Mouse (Mus musculus): ENCODE measurements around the gene Olfr491.

Gene Olfr491

DNA sequence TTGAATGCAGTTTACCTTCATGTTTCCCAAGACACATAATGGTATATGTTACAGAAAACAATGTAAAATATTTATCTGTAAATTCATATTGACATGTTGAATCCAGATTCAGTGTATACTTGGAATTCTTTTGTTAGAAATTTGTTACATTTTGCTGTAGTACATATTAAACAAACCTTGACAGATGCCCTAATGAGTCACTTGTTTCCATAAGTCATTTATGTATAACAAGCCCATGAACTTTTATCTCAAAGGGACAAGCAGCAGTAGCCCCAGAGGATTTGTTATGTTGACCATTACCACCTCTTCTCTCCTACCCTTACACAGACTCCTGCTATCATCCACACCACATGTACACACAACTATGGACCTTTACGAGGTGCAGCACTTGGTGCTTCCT is at the start of gene Olfr491:
Olfr491 (plus strand) TSS at position 301 of the 400 bp plus-strand sequence.
- no peak for DNase-seq

DNA sequence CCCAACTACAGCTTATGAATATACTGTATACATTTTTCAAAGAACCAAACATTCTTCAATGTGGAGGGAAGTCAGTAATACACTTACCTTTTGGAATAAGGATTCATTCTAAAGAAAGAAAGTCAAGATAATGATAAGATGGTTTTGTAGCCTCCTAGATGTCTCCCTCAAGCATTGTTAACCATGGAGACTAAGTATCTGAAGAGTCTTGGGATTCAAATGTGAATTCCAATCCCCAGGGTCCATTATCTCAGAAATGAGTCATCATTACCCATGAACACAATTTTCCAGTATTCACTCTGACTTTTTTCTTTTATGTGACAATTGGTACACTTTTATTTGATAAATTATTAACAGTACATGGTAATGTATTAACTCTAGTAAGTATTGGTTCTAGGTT is 24.4 kb upstream of the Olfr491 start, which contains the start of gene Olfr490:
Olfr490 (minus strand) TSS at position 101 of the 400 bp plus-strand sequence.
- DNase-seq: no peak

DNA sequence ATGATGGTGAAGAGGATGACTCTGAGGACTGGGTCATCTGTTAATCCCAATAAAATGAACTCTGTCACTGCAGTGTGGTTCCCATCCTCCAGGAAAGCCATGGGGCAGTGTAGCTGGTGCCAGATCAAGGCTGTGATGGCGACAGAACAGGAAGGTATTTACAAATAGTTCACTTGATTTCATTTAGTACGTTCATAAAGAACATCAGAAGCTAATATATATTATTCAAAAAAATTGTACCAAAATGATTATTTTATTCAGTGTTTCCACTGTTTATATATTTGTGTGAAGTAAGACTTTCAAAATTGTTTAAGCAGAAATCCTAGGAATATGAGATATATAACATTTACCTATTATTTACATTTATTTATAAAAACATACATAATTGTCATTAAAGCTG is 10.3 kb downstream of the Olfr491 start, which contains the start of gene Olfr492:
Olfr492 (minus strand) TSS at position 101 of the 400 bp plus-strand sequence.
- DNase-seq: no peak

DNA sequence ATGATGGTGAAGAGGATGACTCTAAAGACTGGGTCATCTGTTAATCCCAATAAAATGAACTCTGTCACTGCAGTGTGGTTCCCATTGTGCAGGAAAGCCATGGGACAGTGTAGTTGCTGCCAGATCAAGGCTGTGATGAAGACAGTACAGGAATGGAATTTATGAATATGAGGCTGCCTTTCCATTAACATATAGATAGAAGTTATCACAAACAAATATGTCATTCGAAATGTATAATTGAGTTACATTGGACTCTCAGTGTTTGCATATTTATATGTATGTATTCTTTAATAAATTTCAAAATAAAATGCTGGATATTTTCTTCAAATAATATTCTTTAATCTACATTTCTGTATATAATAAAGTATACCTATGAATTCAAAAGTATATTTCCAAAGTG is 33.6 kb downstream of the Olfr491 start, which contains the start of gene Olfr493:
Olfr493 (minus strand) TSS at position 101 of the 400 bp plus-strand sequence.
- no peak for DNase-seq

DNA sequence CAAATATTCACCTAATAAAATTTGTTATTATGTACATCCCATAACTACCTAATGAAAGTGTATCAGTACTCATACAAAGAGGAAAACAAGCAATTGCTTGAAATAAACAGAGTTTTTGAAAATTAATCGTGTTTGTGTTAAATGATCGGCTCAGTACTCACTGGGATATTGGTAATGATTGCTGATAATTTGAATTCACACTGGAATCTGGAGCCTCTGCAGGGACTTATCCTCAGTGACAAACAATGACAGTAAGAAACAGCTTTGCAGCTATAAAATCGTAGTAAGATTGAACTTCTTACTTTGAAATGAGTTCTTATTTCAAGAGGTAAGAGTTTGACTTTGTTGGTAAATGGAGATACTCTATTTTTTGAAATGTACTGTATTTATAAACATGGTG is 51.8 kb downstream of the Olfr491 start, which contains the start of gene Olfr494:
Olfr494 (plus strand) TSS at position 301 of the 400 bp plus-strand sequence.
- no peak for DNase-seq

Data from cerebellum, adult 11 months (tissue).